Mouse (Mus musculus): ENCODE data around the gene Clec2d.

The Clec2d gene

DNA sequence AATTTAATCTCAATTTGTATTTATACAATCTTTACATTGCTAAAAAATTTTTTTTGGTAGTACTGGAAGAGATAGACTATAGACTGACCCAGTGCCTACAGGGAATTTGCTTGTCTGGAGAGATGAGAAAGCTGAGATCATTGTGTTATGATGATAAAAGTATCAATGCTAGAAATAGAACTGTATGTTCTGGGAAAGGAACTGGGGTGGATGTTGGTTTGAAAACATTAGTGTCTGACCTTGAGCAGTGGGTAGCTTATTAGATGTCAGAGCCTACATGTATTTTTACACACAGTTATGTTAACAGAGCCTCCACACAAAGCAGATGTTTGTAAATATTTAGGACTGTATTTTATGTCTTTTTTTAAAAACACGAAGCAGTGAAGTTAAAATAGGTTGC, 43.7 kb downstream of the Clec2d start:
- DNase-seq (ENCODE audit: low spot score in 2 of 2) = no peak

DNA sequence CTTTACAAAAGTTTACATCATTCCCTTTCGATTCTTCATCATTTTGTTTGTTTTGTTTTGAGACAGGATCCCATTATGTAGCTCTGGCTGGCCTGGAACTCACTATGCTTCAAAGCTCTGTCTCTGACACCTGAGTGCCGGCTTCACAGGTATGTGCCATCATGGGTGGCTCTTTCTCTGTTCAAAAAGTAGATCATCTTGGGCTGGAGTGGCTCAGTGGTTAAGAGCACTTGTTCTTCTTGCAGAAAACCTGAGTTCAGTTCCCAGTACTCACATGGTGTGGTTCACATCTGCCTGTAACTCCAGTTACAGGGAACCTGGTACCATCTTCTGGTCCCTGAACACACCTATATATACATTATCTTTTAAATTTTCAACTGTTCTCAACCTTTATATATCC, 44.7 kb downstream of the Clec2d start:
- no peak for DNase-seq (ENCODE audit: low spot score in 2 of 2)

DNA sequence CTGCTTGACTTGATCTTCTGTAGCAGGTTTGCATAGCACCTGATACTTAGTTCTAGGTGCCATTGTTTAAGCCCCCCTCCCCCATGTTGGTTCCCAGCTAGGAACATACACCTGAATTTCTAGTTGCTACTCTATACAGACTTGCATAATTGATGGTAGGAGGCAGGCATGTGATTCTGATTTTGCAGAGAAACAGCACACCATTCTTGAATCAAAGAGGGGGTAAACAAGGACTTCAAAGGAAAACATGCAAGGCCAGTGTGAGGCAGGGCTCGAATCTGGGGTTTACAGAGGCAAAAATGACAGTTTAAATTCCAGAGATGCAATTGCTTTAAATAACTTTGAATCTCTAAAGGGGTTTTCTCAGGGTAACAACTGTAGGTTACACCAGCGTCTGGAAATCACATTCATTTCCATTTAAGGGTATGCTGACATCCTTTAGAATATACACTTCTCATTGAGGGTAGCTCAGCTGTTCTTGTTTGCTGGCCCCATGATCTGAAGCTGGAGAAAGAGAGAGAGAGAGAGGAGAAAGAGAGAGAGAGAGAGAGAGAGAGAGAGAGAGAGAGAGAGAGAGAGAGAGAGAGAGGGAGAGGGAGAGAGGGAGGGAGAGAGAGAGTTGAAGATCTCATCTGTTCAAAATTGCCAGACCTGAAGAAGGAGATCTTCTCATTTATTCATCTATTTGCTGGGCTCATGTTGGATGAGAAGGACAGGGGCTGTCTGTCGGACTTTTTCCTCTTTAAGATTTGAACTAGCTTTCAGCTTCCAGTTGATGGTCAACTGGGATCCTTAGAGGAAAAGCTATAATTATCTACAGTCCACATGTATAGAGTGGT, 48.7 kb downstream of the Clec2d start:
- DNase-seq (ENCODE audit: low spot score in 2 of 2) = no peak

DNA sequence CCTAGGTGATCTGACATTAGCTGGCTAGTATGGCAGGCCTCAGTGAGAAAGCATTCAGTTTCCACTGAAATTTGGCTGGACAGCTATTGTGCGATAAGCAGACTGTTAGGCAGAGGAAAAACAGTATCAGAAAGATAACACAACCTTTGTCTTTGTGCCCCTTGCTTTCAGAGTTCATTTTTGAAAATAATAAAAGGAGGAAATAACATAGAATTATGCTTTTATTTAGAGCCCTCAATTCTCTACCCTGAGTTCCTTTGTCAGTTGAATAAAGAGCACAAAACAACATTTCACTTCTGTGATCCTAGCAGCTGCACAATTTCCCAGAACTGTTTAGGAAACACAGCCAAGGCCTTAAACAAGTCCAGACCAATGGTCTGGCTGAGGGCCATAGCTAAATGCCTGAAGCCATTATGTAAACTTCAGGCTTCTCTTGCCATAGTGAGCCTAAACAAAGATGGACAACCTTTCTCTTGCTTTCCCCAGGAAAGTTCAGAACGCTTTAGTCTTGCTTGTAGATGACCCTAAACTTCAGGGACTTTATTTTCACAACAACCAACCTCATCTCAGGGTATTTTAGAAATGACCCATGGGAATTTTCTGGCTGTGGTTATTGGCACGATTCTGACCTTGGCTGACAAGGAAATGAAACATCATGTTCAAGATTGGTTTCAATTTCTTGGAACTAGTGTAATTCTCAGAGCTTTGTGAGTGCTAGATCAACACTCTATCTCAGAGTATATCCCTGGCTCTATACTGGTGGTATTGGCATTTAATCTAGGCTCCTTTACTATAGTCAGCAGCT, 49.6 kb downstream of the Clec2d start:
- no peak for DNase-seq (ENCODE audit: low spot score in 2 of 2)

DNA sequence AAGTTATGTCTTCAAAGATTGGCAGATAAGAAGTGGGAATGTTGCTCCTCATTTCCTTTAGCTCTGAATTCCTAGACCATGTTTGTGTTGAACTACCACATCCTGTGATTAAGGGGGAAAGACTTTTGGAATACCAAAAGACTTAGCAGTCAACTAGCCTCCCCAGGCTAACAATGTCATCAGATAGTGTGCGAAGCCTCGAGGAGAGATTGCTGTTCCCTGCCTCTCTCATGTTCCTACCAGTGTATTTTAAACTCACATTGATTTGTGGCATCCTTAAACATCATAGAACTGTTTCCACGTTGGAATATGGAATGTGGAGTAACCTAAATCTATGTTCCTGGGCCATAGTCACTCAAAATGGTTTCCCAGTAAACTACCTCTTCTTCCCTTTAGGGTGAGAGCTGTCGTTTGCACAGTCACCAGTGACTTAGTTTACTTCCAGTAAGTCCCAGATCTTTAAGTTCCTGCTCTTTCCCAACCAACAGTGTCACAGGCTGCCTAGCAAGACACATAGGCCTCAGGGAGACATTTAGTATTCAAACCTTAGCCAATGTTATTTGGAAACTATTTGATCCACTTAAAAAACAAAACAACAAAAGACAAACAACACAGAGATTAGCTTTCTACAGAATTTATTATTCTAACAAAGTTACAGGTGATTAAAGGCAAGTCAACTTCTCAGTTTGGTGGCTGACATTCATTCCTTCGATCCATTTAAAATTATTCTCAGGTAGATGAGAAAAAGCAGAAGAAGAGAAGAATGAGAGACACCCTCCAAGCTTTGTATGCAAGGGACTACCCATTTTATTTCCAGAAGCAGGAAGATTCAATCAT, 51.8 kb downstream of the Clec2d start:
- DNase-seq (ENCODE audit: low spot score in 2 of 2) = no peak

DNA sequence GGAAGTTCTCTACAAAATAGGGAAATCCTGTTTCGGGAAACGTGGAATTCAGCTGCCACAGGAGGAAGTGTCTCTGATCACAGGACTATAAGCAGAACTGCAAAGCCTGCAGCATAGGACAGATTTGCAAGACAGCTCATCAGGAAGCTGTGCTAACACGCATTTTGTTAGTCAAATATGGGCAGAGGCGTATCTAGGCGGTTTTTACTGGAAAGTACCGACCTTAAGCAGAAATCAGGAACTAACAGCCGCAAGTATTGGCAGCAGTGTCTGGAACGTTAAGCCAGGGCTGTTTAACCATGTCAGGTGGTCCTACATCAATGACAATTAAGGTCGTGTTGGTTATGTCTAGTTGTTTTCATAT, 52.4 kb downstream of the Clec2d start:
- DNase-seq (ENCODE audit: low spot score in 2 of 2) = no peak

DNA sequence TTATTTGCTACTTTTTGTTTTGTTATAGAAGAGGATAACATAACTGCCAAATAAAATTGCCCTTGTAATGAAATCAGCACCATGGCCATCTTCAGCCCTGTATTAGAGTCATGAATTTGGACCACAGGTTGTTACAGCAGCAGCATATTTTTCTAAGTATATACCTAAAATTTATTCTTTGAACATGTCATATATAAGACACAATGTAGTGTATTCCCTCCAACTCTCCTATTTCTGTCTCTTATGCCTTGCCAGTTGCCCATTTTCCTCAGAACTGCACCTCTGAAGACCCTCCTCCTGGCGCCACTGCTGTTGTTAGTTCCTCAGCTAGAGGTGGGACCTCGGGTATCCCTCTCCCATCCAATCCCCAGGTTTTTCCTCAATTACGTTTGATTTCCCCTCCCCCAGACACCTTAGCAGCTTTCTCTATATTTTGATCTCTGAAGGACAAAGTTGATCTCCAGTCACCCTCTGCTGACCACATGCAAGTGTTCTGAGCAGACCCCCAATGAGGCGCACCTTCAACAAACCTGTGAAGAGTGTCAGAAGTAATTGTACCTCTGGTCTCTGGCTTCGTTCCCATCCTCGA, 53.0 kb downstream of the Clec2d start:
- no peak for DNase-seq (ENCODE audit: low spot score in 2 of 2)

DNA sequence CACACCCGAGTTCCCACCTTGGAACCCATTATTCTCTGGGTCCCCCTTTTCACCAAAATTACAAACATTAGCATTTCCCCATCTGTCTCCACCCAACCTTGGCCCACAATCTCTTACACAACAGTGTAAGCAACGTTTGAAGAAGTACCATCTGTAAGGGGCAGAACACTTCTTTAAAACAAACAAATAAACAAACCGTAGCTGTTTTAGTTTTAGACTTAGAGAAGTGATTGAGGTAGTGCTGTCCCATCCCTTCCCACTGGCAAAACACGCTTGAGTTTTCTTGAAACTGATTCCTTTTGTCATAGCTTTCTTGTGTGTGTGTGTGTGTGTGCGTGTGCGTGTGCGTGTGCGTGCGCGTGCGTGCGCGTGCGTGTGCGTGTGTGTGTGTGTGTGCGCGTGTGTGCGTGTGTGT, 53.5 kb downstream of the Clec2d start:
- no peak for DNase-seq (ENCODE audit: low spot score in 2 of 2)

DNA sequence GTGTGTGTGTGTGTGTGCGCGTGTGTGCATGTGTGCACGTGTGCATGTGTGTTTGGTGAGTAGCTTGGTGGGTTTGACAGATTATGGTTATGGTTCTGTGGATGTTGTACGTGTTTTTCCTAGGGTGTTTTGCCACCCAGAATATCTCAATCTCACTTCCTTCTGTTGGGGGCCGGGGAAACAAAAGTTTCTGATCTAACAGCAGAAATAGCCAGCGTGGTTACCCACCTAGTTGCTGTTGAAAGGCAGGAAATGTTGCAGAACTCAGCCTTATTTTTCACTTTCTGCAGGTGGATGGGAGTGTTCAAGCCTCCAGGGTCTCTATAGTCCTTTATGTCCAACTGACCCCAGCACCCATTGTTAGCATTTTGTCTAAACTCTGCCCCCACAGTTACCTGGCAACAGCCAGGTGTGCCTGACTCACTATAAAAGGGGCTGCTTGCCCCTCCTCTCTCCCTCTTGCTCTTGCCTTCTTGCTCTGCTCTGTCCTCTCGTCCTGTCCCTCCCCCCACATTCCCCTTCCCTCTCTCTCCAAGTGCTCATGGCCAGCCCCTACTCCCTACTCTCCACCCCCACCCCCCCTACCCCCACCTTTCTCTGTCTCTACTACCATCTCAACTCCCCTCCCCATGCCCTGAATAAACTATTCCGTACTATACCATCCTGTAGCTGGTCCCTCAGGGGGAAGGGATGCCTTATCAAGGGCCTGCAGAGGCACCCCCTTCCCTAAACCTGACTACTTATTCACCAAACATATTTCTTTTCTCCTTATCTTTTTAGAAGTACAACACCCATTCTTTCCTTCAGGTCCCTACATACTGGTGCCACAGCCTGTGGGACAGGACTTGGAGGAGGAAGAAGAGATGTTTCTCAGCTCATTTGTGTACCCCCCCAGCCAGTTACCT, 54.3 kb downstream of the Clec2d start:
- DNase-seq (ENCODE audit: low spot score in 2 of 2) = no peak

DNA sequence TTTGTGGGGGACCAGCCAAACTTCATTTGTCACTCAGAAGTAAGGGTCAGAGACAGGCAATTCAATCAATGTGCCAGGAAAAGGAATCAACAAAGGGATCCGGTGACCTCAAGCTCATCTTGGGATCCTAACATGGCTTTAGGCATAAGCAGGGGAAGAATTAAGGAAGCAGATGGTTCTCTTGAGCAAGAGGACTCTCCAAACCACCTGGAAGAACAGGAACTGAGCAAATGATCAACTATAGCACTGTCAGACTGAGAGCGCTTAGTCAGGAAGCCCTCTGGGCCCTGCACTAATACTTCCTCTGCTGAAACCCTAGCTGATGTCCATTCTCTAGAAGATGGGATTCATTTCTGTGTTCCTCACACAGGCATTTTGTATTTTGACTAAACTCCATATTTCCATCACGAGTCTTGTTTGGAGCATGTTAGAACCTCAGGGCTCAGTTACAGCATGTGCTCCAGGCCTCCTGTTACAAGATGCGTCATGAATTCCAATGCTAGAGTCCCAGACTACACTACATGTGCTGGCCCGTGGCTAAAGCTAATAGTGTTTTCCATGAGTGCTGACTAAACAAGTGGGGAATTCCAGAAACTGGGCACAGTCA, 55.5 kb downstream of the Clec2d start:
- no peak for DNase-seq (ENCODE audit: low spot score in 2 of 2)

Measured in frontal cortex, postnatal 14 days (tissue).